Mouse (Mus musculus) liver, adult (tissue): Measurements from ENCODE around the gene Fam135a.

Experiments
- GATA4 ChIP-seq: IDR thresholded peaks from 2 replicates; pipeline ENCODE4 v1.6.1; 2014; ENCODE audit warnings: mild to moderate bottlenecking, low read length; ENCODE audit not compliant: insufficient replicate concordance

Fam135a gene

GRCm38 (mm10) chr1:23999318-23999717 lies 100.8 kb downstream of the Fam135a start:
- no peak for TF ChIP-seq GATA4

GRCm38 (mm10) chr1:23998866-23999265 lies 101.3 kb downstream of the Fam135a start:
- no peak for TF ChIP-seq GATA4

GRCm38 (mm10) chr1:23998120-23998810 lies 101.9 kb downstream of the Fam135a start:
- TF ChIP-seq GATA4 = no peak

- TF ChIP-seq GATA4 = no peak
Measured at GRCm38 (mm10) chr1:23997493-23997892, 102.6 kb downstream of the Fam135a start.

- no peak for TF ChIP-seq GATA4
Measured at GRCm38 (mm10) chr1:23995420-23995819, 104.7 kb downstream of the Fam135a start.

GRCm38 (mm10) chr1:23983118-23983517 lies 117.0 kb downstream of the Fam135a start:
- TF ChIP-seq GATA4 = no peak

- no peak for TF ChIP-seq GATA4
Measured at GRCm38 (mm10) chr1:23978281-23978680, 121.9 kb downstream of the Fam135a start.

- no peak for TF ChIP-seq GATA4
Measured at GRCm38 (mm10) chr1:23968027-23968725, 132.0 kb downstream of the Fam135a start.

- TF ChIP-seq GATA4 = no peak
Measured at GRCm38 (mm10) chr1:23966226-23966625, 133.9 kb downstream of the Fam135a start.
